In genomic region chr6:51998409-51999156, GRCm38 (mm10) we compare ENCODE assay signal across 8 mouse cellular contexts. TPM values are rescaled to one million over a fixed set of nuclear protein-coding genes. Genes with fewer than 3 reads are reported as not detected.
DNase-seq lines count a peak whose midpoint lies in the region; ATAC-seq and TF ChIP-seq lines count a peak whose summit lies in the region.

No protein-coding gene starts in this region.

- no peaks in the 10 kb centered on the region for H3K36me3 ChIP-seq in hindbrain, postnatal 0 days (ENCODE audit: insufficient read depth, low read length)
- no peaks in the 10 kb centered on the region for H3K36me3 ChIP-seq in hindbrain, embryonic 12.5 days
- H3K36me3 ChIP-seq in lung, embryonic 15.5 days: no peaks in the 10 kb centered on the region
- no peaks in the 10 kb centered on the region for H3K36me3 ChIP-seq in forebrain, embryonic 10.5 days (replicated peaks)

- TF ChIP-seq CTCF in hindbrain, postnatal 0 days (IDR thresholded peaks at IDR 0.05; ENCODE audit: low read depth): peak; percentile 63

- no peak for ATAC-seq in hindbrain, postnatal 0 days
- no peak for ATAC-seq in hindbrain, embryonic 12.5 days (ENCODE audit: low FRiP score)
- ATAC-seq in lung, embryonic 15.5 days (ENCODE audit: borderline replicate concordance, extremely low read depth, low FRiP score, low TSS enrichment): peak; percentile 64; the same call in 1 of the 2 replicates

- WGBS in hindbrain, postnatal 0 days: 58% methylated on average over 7 of the region's 7 CpGs
- 57% methylated on average over 7 of the region's 7 CpGs for WGBS in hindbrain, embryonic 12.5 days
- WGBS in lung, embryonic 15.5 days: 38% methylated on average over 7 of the region's 7 CpGs
- 54% methylated on average over 7 of the region's 7 CpGs for WGBS in forebrain, embryonic 10.5 days

- no peak overlapping the region for H3K27ac ChIP-seq in hindbrain, postnatal 0 days
- no peak overlapping the region for H3K27ac ChIP-seq in hindbrain, embryonic 12.5 days
- H3K27ac ChIP-seq in lung, embryonic 15.5 days: no peak overlapping the region
- no peak overlapping the region for H3K27ac ChIP-seq in forebrain, embryonic 10.5 days

- no peak overlapping the region for H3K4me2 ChIP-seq in hindbrain, postnatal 0 days (ENCODE audit: low read depth, low read length)
- no peak overlapping the region for H3K4me2 ChIP-seq in hindbrain, embryonic 12.5 days (replicated peaks)
- H3K4me2 ChIP-seq in lung, embryonic 15.5 days: peak overlapping the region; percentile 20; the same call in 1 of the 2 replicates

- peaks cover 13% of the 10 kb centered on the region; the same call in 1 of the 2 replicates for H3K27me3 ChIP-seq in hindbrain, postnatal 0 days (ENCODE audit: insufficient read depth, low read length)
- peaks cover 12% of the 10 kb centered on the region for H3K27me3 ChIP-seq in hindbrain, embryonic 12.5 days
- H3K27me3 ChIP-seq in lung, embryonic 15.5 days: 0 out of 2 replicates have a peak, but pooled peaks cover 3% of the 10 kb centered on the region
- peaks cover 60% of the 10 kb centered on the region for H3K27me3 ChIP-seq in forebrain, embryonic 10.5 days (ENCODE audit: poor library complexity, severe bottlenecking)

- peak; percentile 66 for DNase-seq in hindbrain, postnatal 0 days (ENCODE audit: low spot score)
- DNase-seq in A20 (ENCODE audit: low read depth, low spot score): peak; percentile 31
- peak; percentile 12 for DNase-seq in T-cell, adult 2 months (ENCODE audit: low spot score)
- DNase-seq in frontal cortex, postnatal 10 days (ENCODE audit: low spot score in 2 of 2): no peak
- no peak for DNase-seq in gastrocnemius, adult 8-10 months (ENCODE audit: low spot score in 2 of 2)
- DNase-seq in forebrain, embryonic 10.5 days (ENCODE audit: extremely low spot score, low spot score): no peak

- no peak overlapping the region for H3K4me3 ChIP-seq in hindbrain, postnatal 0 days (ENCODE audit: low read length)
- H3K4me3 ChIP-seq in hindbrain, embryonic 12.5 days: no peak overlapping the region
- no peak overlapping the region for H3K4me3 ChIP-seq in lung, embryonic 15.5 days
- H3K4me3 ChIP-seq in forebrain, embryonic 10.5 days: no peak overlapping the region

- H3K4me1 ChIP-seq in hindbrain, postnatal 0 days (ENCODE audit: insufficient read depth, low read length): no peaks in the 10 kb centered on the region
- H3K4me1 ChIP-seq in hindbrain, embryonic 12.5 days: no peaks in the 10 kb centered on the region; the same call in 1 of the 2 replicates
- peaks cover 6% of the 10 kb centered on the region for H3K4me1 ChIP-seq in lung, embryonic 15.5 days
- H3K4me1 ChIP-seq in forebrain, embryonic 10.5 days: no peaks in the 10 kb centered on the region

- no peaks in the 10 kb centered on the region for H3K9me3 ChIP-seq in hindbrain, postnatal 0 days (ENCODE audit: low read length)
- H3K9me3 ChIP-seq in hindbrain, embryonic 12.5 days (replicated peaks): no peaks in the 10 kb centered on the region
- no peaks in the 10 kb centered on the region for H3K9me3 ChIP-seq in lung, embryonic 15.5 days
- H3K9me3 ChIP-seq in forebrain, embryonic 10.5 days: no peaks in the 10 kb centered on the region

- H3K9ac ChIP-seq in hindbrain, postnatal 0 days (replicated peaks; ENCODE audit: low read length): no peak overlapping the region
- no peak overlapping the region for H3K9ac ChIP-seq in hindbrain, embryonic 12.5 days
- no peak overlapping the region for H3K9ac ChIP-seq in lung, embryonic 15.5 days

RNA-seq across cellular contexts. Expression of gene Skap2, which starts 13.8 kb away (rescaled TPM):
- total RNA-seq in hindbrain, postnatal 0 days (2014; rRNA removed): 9.8 and 11.1 TPM in 2 replicates
- polyA plus RNA-seq in hindbrain, postnatal 0 days (2015; fragmentation: Nextera tagmentation; extraction: Ambion mirVana): 28.1 TPM in 2 replicates
- polyA plus RNA-seq in hindbrain, embryonic 12.5 days (2016; fragmentation: Nextera tagmentation; extraction: Ambion mirVana): 24.4 and 27.8 TPM in 2 replicates
- 59.3 and 65.0 TPM in 2 replicates for polyA plus RNA-seq in lung, embryonic 15.5 days (2015; fragmentation: Nextera tagmentation; extraction: Ambion mirVana)
- 1 to 10 TPM; 2.9 to 6.1 (median 3.1) TPM for total RNA-seq in gastrocnemius, adult 8-10 months (2022)
- polyA plus RNA-seq in forebrain, embryonic 10.5 days (2016; fragmentation: Nextera tagmentation; extraction: Ambion mirVana): 7.7 and 9.0 TPM in 2 replicates

Comparison
In these comparisons a context has a peak if more than half of its experiments do, and no peak if none do; other contexts are left out.
1. DNase-seq: peak in hindbrain, postnatal 0 days (single experiment), A20 (single experiment) and T-cell, adult 2 months (single experiment); none in frontal cortex, postnatal 10 days (0 of 2), gastrocnemius, adult 8-10 months (0 of 2) and forebrain, embryonic 10.5 days (single experiment).